8 mouse cellular contexts compared by ENCODE assay signal in the genomic region with DNA sequence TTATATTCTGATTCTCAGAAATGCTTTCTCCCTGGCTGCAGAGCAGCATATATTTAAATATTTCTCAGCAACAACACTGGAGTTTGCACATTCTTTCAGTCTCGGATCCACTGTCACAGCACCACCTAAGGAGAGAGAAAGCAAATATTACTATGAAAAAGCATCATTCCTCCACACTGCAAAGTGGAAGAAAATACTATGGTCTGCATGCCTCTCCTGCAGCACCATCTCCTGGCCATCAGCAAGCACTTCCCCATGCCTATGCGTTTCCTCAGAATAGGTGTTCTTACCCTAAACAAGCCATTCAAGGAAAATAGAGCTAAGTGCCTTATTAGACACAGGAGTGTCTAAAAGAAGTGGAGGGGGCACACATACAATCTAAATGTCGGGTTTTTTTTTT.
DNase-seq lines count a peak whose midpoint lies in the region; ATAC-seq and TF ChIP-seq lines count a peak whose summit lies in the region.

No protein-coding gene starts in this region.

- H3K9ac ChIP-seq in heart, postnatal 0 days (replicated peaks; ENCODE audit: low read depth, low read length), result no peak overlapping the region

- intact Hi-C loops in heart, postnatal 36 days (cut with DNase I), result loop anchor here (5.0 to 10.0 kb wide), 3 partner anchors 121 to 941 kb away; no protein-coding TSS in a partner anchor

- no peaks in the 10 kb centered on the region for H3K27me3 ChIP-seq in heart, postnatal 0 days (ENCODE audit: control insufficient read depth, insufficient read depth, low read length)

- DNase-seq in heart, postnatal 0 days (ENCODE audit: low spot score), result no peak
- DNase-seq in heart, postnatal 36 days, result no peak
- DNase-seq in cerebellum, postnatal 10 days, result peak; percentile 56 to 63
- DNase-seq in layer of hippocampus, adult 18-20 months (ENCODE audit: low spot score in 2 of 2), result peak; percentile 6 to 58
- DNase-seq in retina, adult 2 months (ENCODE audit: low read depth, low spot score), result peak; percentile 4
- DNase-seq in heart, adult 11 months, result no peak
- DNase-seq in adrenal gland, postnatal 25 days, result no peak

- H3K27ac ChIP-seq in heart, postnatal 0 days (ENCODE audit: low read depth), result no peak overlapping the region

- no peaks in the 10 kb centered on the region for H3K9me3 ChIP-seq in heart, postnatal 0 days (replicated peaks; ENCODE audit: control insufficient read depth, low read length)

- H3K4me3 ChIP-seq in heart, postnatal 0 days (ENCODE audit: low read depth, low read length), result no peak overlapping the region

- 34% methylated on average over 3 of the region's 3 CpGs for WGBS in heart, postnatal 0 days

- ATAC-seq in heart, postnatal 0 days (ENCODE audit: insufficient read depth, low read depth), result no peak
- ATAC-seq in CD4-positive, CD25-positive, alpha-beta regulatory T cell, adult 4 months, result peak; percentile 84

- no peak for TF ChIP-seq EP300 in heart, postnatal 0 days (IDR thresholded peaks at IDR 0.05; ENCODE audit: low read depth)

- H3K4me1 ChIP-seq in heart, postnatal 0 days (ENCODE audit: control insufficient read depth, insufficient read depth), result no peaks in the 10 kb centered on the region

- H3K4me2 ChIP-seq in heart, postnatal 0 days (ENCODE audit: low read depth, low read length), result no peak overlapping the region

- TF ChIP-seq CTCF in heart, postnatal 0 days (IDR thresholded peaks at IDR 0.05; ENCODE audit: low read depth), result peak; percentile 47

- no peaks in the 10 kb centered on the region for H3K36me3 ChIP-seq in heart, postnatal 0 days (replicated peaks; ENCODE audit: control insufficient read depth, insufficient read depth, low read length)

Comparison
In these comparisons a context has a peak if more than half of its experiments do, and no peak if none do; other contexts are left out.
1. DNase-seq: peak in cerebellum, postnatal 10 days (2 of 2), layer of hippocampus, adult 18-20 months (2 of 2) and retina, adult 2 months (single experiment); none in heart, postnatal 0 days (single experiment), heart, postnatal 36 days (0 of 2), heart, adult 11 months (single experiment) and adrenal gland, postnatal 25 days (single experiment).